12 mouse cellular contexts compared by ENCODE assay signal in genomic region chr14:76664586-76665508, GRCm38 (mm10).
A peak's percentile ranks its signal among the peaks of the same experiment; 100 is the strongest.
DNase-seq lines count a peak whose midpoint lies in the region; ATAC-seq lines count a peak whose summit lies in the region.
"Had no signal": no experiment of that assay in that cellular context is flagged by ENCODE, and none has a peak within 500 bp of the region (broad histone marks: within the 10 kb centered on the region; RNA-seq: fewer than 3 reads in every experiment).

No protein-coding gene starts in this region.

- H3K9ac ChIP-seq in limb, embryonic 12.5 days (replicated peaks), result no peak overlapping the region
- H3K9ac ChIP-seq: forebrain, embryonic 12.5 days; midbrain, embryonic 12.5 days had no signal

- no peak overlapping the region for H3K4me3 ChIP-seq in limb, embryonic 12.5 days (replicated peaks)
- no peak overlapping the region for H3K4me3 ChIP-seq in limb, embryonic 10.5 days
- no peak overlapping the region for H3K4me3 ChIP-seq in hindbrain, embryonic 10.5 days
- H3K4me3 ChIP-seq: forebrain, embryonic 12.5 days; heart, adult 2 months; midbrain, embryonic 12.5 days had no signal

- no peaks in the 10 kb centered on the region for H3K9me3 ChIP-seq in limb, embryonic 12.5 days
- H3K9me3 ChIP-seq in limb, embryonic 10.5 days (replicated peaks), result no peaks in the 10 kb centered on the region
- H3K9me3 ChIP-seq in hindbrain, embryonic 10.5 days, result no peaks in the 10 kb centered on the region
- H3K9me3 ChIP-seq: forebrain, embryonic 12.5 days; midbrain, embryonic 12.5 days had no signal

- intact Hi-C loops in gastrocnemius, postnatal 14 days (cut with DNase I; ENCODE audit: low total_unique reads), result no loop called here

- peak; percentile 24 to 55 for DNase-seq in adrenal gland, postnatal 36 days
- no peak for DNase-seq in adrenal gland, postnatal 4 days (ENCODE audit: low spot score in 2 of 2)
- no peak for DNase-seq in limb, embryonic 10.5 days (ENCODE audit: low spot score)
- peak; percentile 31 for DNase-seq in heart, postnatal 4 days
- DNase-seq in thymus, postnatal 0 days (ENCODE audit: low spot score), result peak; percentile 90
- DNase-seq in hindbrain, embryonic 10.5 days (ENCODE audit: low spot score), result no peak
- no peak for DNase-seq in gastrocnemius, postnatal 14 days

- no peaks in the 10 kb centered on the region for H3K27me3 ChIP-seq in limb, embryonic 12.5 days
- no peaks in the 10 kb centered on the region for H3K27me3 ChIP-seq in limb, embryonic 10.5 days (ENCODE audit: low read depth, poor library complexity, severe bottlenecking)
- H3K27me3 ChIP-seq in hindbrain, embryonic 10.5 days (ENCODE audit: insufficient read depth, poor library complexity, severe bottlenecking), result no peaks in the 10 kb centered on the region

- ATAC-seq in limb, embryonic 12.5 days (ENCODE audit: insufficient number of reproducible peaks, insufficient read depth, low FRiP score, low TSS enrichment, low read depth), result no peak

- no peaks in the 10 kb centered on the region for H3K36me3 ChIP-seq in limb, embryonic 12.5 days
- H3K36me3 ChIP-seq in limb, embryonic 10.5 days, result no peaks in the 10 kb centered on the region
- no peaks in the 10 kb centered on the region for H3K36me3 ChIP-seq in hindbrain, embryonic 10.5 days
- H3K36me3 ChIP-seq: forebrain, embryonic 12.5 days; midbrain, embryonic 12.5 days had no signal

- no peaks in the 10 kb centered on the region for H3K4me1 ChIP-seq in limb, embryonic 12.5 days (replicated peaks)
- no peaks in the 10 kb centered on the region for H3K4me1 ChIP-seq in limb, embryonic 10.5 days
- H3K4me1 ChIP-seq in hindbrain, embryonic 10.5 days (replicated peaks), result peaks cover 9% of the 10 kb centered on the region; the same call in 1 of the 2 replicates
- H3K4me1 ChIP-seq: forebrain, embryonic 12.5 days; midbrain, embryonic 12.5 days had no signal

- H3K27ac ChIP-seq in limb, embryonic 12.5 days, result peak overlapping the region; percentile 67
- H3K27ac ChIP-seq in limb, embryonic 10.5 days, result no peak overlapping the region
- H3K27ac ChIP-seq in hindbrain, embryonic 10.5 days, result no peak overlapping the region
- H3K27ac ChIP-seq: forebrain, embryonic 12.5 days; heart, adult 2 months; midbrain, embryonic 12.5 days had no signal

- no peak overlapping the region for H3K4me2 ChIP-seq in limb, embryonic 12.5 days
- H3K4me2 ChIP-seq: forebrain, embryonic 12.5 days; liver, embryonic 11.5 days; midbrain, embryonic 12.5 days had no signal

- 80% methylated on average over 11 of the region's 11 CpGs for WGBS in limb, embryonic 12.5 days
- WGBS in limb, embryonic 10.5 days, result 88% methylated on average over 11 of the region's 11 CpGs
- WGBS in hindbrain, embryonic 10.5 days, result 89% methylated on average over 11 of the region's 11 CpGs

Comparison
In these comparisons a context has a peak if more than half of its experiments do, and no peak if none do; other contexts are left out.
1. DNase-seq: peak in adrenal gland, postnatal 36 days (2 of 2), heart, postnatal 4 days (single experiment) and thymus, postnatal 0 days (single experiment); none in adrenal gland, postnatal 4 days (0 of 2), limb, embryonic 10.5 days (single experiment), hindbrain, embryonic 10.5 days (single experiment) and gastrocnemius, postnatal 14 days (single experiment).